Mouse (Mus musculus) gastrocnemius, adult 18-20 months (tissue): ENCODE measurements at regions not wholly inside any gene's neighbourhood (a gene's known extent, or its start where the extent isn't known, plus 50 kb on each side); places are given as distances from the start of the nearest gene placed in this dataset.
A peak's percentile ranks its signal among the peaks of the same experiment; 100 is the strongest.
"Not testable (repeated sequence)": the region's sequence is repeated elsewhere in the genome, so short reads cannot be mapped to it uniquely, and the experiment has no call there.

Experiments
- DNase-seq: peaks from one replicate; pipeline ENCODE4 v3.0.0; 2021; ENCODE audit warnings: low spot score

- DNase-seq: no peak
These were observed 56.5 kb downstream of the Gm8797 start for GRCm38 (mm10) chr3:5806947-5807575.

GRCm38 (mm10) chr3:5811071-5811590 lies 60.5 kb downstream of the Gm8797 start:
- no peak for DNase-seq

- not testable (repeated sequence) for DNase-seq
These were observed 69.6 kb downstream of the Gm8797 start for GRCm38 (mm10) chr3:5820243-5820642.

GRCm38 (mm10) chr3:5860237-5860636 lies 109.6 kb downstream of the Gm8797 start:
- peak; percentile 100 for DNase-seq

DNA sequence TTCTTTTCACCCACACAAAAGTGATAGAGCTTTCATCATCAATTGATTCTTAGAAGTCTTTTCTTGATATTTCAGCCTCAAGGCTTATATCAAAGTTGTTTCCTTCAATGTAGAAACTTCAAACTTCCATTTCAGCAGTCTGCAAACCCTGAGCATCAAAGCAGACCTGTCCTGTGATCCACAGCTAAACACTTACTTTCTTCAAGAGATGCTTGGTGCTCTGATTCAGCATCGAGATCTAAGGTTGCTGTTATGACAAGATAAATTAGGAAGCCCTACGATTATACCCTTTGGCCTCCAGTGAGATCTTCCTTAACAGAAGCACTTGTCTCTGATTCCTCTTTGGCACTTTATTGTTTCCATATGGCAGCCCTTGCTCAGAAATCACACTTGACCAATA lies 119.8 kb downstream of the Gm8797 start:
- no peak for DNase-seq

GRCm38 (mm10) chr3:5879113-5879512 lies 128.5 kb downstream of the Gm8797 start:
- no peak for DNase-seq

GRCm38 (mm10) chr3:5917536-5917935 lies 166.9 kb downstream of the Gm8797 start:
- DNase-seq: no peak

DNA sequence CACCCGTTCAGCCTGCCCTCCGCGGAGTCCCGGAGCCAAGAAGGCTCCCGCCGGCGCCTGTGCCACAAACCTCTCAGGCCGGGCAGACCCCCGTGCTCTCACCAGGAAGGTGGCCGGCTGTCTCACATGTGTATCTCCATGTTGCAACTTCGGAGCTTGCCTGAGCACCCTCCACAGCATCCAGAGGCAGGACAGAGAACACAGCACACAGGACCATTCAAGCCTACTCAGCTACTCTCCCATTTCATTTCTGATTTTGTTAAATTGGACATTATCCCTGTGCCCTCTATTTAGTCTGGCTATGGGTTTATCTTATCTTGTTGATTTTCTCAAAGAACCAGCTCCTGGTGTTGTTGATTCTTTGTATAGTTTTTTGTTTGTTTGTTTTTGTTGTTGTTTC lies 199.6 kb downstream of the Gm8797 start:
- DNase-seq: not testable (repeated sequence)

DNA sequence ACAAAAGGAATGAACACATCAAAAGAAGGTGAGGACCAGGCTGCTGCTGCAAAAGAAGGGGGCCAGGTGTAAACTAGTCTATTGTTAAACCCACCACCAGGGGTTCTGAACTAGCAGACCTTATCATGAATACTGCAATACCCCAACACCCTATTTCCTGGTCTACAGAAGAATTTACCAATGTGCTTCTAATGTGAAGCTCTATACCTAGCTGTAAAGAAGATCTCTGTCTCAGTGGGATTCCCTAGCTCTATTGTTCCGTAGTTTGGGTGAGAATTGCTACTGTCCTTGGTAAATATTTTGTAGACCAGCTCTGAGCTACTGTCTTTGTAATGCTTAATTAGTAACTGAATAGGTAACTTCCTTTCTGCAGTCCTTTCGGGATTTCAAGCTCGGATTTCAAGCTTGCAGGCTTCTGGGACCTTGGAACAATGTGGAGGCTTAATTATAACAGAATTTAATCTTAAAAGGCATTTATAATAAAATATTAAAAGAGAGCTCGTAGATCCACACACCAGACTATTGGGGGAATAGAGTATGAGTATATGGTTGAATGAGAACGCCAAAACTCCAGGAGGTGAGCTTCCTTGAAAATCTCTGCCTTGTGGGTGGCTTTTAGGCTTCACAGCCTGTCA lies 238.5 kb downstream of the Gm8797 start:
- DNase-seq: not testable (repeated sequence)

- DNase-seq: no peak
These were observed 253.8 kb downstream of the Gm8797 start for GRCm38 (mm10) chr3:6004423-6004822.

- DNase-seq: no peak
These were observed 268.1 kb downstream of the Gm8797 start for GRCm38 (mm10) chr3:6018749-6019148.

DNA sequence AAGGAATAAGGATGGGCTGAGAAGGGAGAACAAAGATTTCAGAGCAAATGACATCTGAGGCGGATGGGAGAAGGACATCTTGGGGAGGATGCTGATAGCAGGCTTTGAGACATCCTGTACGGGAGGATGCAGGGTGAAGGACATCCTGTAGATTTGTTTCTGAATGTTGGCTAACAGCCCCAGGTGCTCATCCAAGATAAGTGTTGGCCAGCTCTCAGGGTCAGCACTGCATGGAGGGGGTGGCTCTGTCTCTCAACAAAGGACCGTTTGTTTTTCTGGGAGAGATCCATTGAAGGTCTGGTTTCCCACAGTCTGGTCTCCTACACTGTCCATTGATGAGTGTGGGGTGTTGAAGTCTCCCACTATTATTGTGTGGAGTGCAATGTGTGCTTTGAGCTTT lies 290.7 kb downstream of the Gm8797 start:
- not testable (repeated sequence) for DNase-seq

- no peak for DNase-seq
These were observed 299.0 kb downstream of the Gm8797 start for GRCm38 (mm10) chr3:6049472-6050045.

DNA sequence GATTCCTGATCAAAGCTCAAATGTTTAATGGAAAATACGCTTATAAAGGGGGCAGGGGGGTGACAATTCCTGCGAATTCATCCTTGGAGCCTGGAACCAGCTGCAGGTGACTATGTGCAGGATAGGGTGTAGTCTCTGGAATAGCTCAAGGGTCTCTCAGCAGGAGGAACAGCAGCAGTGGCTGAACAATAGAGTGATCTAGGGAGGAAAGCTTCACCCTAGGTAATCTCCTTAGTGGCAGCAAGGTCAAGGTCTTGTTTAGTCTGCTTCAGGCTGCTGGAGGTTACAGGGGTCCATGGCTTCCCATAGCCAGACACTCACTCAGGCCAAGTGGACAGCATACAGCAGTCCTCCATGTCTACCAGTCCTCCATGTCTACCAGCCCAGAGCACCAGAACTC lies 301.3 kb downstream of the Gm8797 start:
- no peak for DNase-seq

- DNase-seq: no peak
These were observed 333.2 kb downstream of the Gm8797 start for GRCm38 (mm10) chr3:6083855-6084254.

- no peak for DNase-seq
These were observed 336.7 kb downstream of the Gm8797 start for GRCm38 (mm10) chr3:6087267-6087666.

DNA sequence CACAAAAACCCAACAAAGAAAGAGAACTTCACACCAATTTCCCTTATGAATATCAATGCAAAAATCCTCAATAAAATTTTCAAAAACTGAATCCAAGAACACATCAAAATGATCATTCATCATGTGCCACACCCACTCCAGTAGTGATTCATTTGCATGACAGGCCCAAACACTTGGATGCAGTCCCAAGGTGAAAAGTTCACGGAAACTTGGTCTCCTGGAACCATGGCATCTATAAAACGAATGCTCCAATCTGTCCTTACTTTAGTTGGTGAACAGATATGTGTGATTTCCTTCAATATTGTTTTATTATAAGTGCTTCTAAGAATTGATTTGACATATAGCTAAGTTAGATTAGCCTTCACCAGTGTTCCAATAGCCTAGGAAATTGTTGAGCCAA lies 343.3 kb downstream of the Gm8797 start:
- no peak for DNase-seq

DNA sequence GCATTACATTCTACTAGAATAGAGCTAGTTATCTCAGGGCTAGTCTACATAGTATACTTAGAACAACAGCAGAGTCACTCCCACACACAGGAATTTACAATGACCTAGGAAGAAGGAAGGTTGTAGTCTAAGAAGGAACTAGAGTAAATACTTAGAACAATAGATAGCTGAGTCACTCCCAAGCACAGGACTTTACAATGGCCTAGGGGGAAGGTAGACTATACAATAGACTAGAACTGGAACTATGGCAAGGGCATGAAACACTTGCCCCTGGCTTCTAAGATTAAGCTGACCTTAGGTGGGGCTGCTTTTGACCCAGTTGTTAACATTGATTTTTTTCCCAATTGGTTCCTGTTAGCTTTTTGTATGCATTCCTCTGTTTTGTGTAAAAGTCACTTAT lies 343.8 kb downstream of the Gm8797 start:
- DNase-seq: not testable (repeated sequence)

DNA sequence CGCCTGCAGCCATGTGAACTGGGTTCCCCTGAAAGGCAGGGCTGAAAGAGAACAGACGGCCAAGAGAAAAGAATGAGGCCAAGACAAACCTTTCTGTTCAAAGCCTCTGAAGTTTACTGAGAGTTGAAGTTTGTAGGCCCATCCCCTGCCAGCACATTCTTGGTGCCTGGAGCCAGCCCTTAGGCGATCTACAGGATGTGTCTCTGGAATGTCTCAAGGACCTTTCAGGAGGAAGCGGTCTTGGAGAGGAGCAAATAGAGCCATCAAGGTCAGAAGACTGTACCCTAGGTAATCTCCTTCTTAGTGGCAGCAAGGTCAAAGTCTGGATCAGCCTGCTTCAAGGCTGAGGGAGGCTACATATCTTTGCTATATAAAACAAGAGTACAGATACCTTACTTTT lies 350.3 kb downstream of the Gm8797 start:
- no peak for DNase-seq

- no peak for DNase-seq
These were observed 352.3 kb downstream of the Gm8797 start for GRCm38 (mm10) chr3:6102866-6103265.

DNA sequence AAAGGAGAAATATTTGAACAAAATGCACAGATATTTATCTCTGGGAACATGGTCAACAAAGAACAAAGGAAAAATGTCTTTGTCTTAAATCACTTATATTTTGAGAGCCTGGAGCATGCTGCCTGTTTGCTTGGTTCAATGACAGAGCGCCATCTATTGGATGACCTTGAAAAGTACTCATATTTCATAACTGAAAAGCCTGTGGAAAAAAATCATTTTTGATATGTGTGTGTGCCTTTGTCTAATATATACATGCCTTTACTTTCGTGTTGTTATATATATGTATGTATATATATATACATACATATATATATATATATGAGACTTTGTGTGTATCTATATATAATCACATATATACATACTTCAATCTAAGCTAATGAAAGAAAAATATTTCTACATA lies 356.1 kb downstream of the Gm8797 start:
- DNase-seq: peak; percentile 20

- DNase-seq: no peak
These were observed 357.0 kb downstream of the Gm8797 start for GRCm38 (mm10) chr3:6107377-6108155.
